Mouse (Mus musculus): ENCODE data around the gene Fars2. TPM values are rescaled to one million over a fixed set of nuclear protein-coding genes. Genes with fewer than 3 reads are reported as not detected.

Gene Fars2
- polyA plus RNA-seq, 1 experiment, result 19.4 TPM

- Histone ChIP-seq H3K4me3 (ENCODE audit: extremely low read depth, insufficient read depth, insufficient read length) (no peak overlapping the region), H3K27ac (ENCODE audit: insufficient read depth, low read length) (no peak overlapping the region), H3K27me3 (ENCODE audit: control insufficient read depth, insufficient read depth, low read length) (no peaks in the 10 kb centered on the region), H3K4me1 (ENCODE audit: control insufficient read depth, insufficient read depth, insufficient read length) (no peaks in the 10 kb centered on the region), H3K36me3 (ENCODE audit: control insufficient read depth, insufficient read depth, low read length) (no peaks in the 10 kb centered on the region)
- no peak for TF ChIP-seq POLR2A (IDR thresholded peaks at IDR 0.05; ENCODE audit: low read depth, low read length)
- no peak for TF ChIP-seq CTCF (IDR thresholded peaks at IDR 0.05; ENCODE audit: extremely low read depth, insufficient read depth, insufficient read length, insufficient replicate concordance)
- WGBS, result 84% methylated on average over 7 of the region's 7 CpGs
- DNase-seq (ENCODE audit: low read depth in 1 of 2, low spot score in 2 of 2), result no peak
Observed at GRCm38 (mm10) chr13:36648257-36648656, 531.0 kb downstream of the Fars2 start.

- TF ChIP-seq POLR2A (IDR thresholded peaks at IDR 0.05; ENCODE audit: low read depth, low read length) (no peak), CTCF (IDR thresholded peaks at IDR 0.05; ENCODE audit: extremely low read depth, insufficient read depth, insufficient read length, insufficient replicate concordance) (no peak)
- H3K4me3 ChIP-seq (ENCODE audit: extremely low read depth, insufficient read depth, insufficient read length), result no peak overlapping the region
- no peaks in the 10 kb centered on the region for H3K36me3 ChIP-seq (ENCODE audit: control insufficient read depth, insufficient read depth, low read length)
- WGBS, result 80% methylated on average over 3 of the region's 3 CpGs
- H3K27ac ChIP-seq (ENCODE audit: insufficient read depth, low read length), result no peak overlapping the region
- H3K27me3 ChIP-seq (ENCODE audit: control insufficient read depth, insufficient read depth, low read length), result no peaks in the 10 kb centered on the region
- no peaks in the 10 kb centered on the region for H3K4me1 ChIP-seq (ENCODE audit: control insufficient read depth, insufficient read depth, insufficient read length)
- DNase-seq (ENCODE audit: low read depth in 1 of 2, low spot score in 2 of 2), result no peak
Observed at GRCm38 (mm10) chr13:36654251-36654650, 537.0 kb downstream of the Fars2 start.

GRCm38 (mm10) chr13:36679345-36679744 is 562.1 kb downstream of the Fars2 start:
- no peak for DNase-seq (ENCODE audit: low read depth in 1 of 2, low spot score in 2 of 2)
- H3K4me1 ChIP-seq (ENCODE audit: control insufficient read depth, insufficient read depth, insufficient read length), result no peaks in the 10 kb centered on the region
- H3K27ac ChIP-seq (ENCODE audit: insufficient read depth, low read length), result no peak overlapping the region
- 59% methylated on average over 1 of the region's 1 CpGs for WGBS
- TF ChIP-seq POLR2A (IDR thresholded peaks at IDR 0.05; ENCODE audit: low read depth, low read length) (no peak), CTCF (IDR thresholded peaks at IDR 0.05; ENCODE audit: extremely low read depth, insufficient read depth, insufficient read length, insufficient replicate concordance) (no peak)
- H3K36me3 ChIP-seq (ENCODE audit: control insufficient read depth, insufficient read depth, low read length), result no peaks in the 10 kb centered on the region
- H3K4me3 ChIP-seq (ENCODE audit: extremely low read depth, insufficient read depth, insufficient read length), result no peak overlapping the region
- no peaks in the 10 kb centered on the region; the same call in 1 of the 2 replicates for H3K27me3 ChIP-seq (ENCODE audit: control insufficient read depth, insufficient read depth, low read length)

GRCm38 (mm10) chr13:36680690-36681355 is 563.6 kb downstream of the Fars2 start:
- H3K27me3 ChIP-seq (ENCODE audit: control insufficient read depth, insufficient read depth, low read length), result no peaks in the 10 kb centered on the region; the same call in 1 of the 2 replicates

GRCm38 (mm10) chr13:36683581-36683980 is 566.4 kb downstream of the Fars2 start:
- no peak overlapping the region for H3K4me3 ChIP-seq (ENCODE audit: extremely low read depth, insufficient read depth, insufficient read length)
- no peaks in the 10 kb centered on the region for H3K36me3 ChIP-seq (ENCODE audit: control insufficient read depth, insufficient read depth, low read length)
- no peak for DNase-seq (ENCODE audit: low read depth in 1 of 2, low spot score in 2 of 2)
- no peak for TF ChIP-seq CTCF (IDR thresholded peaks at IDR 0.05; ENCODE audit: extremely low read depth, insufficient read depth, insufficient read length, insufficient replicate concordance)
- no peak for TF ChIP-seq POLR2A (IDR thresholded peaks at IDR 0.05; ENCODE audit: low read depth, low read length)
- H3K27ac ChIP-seq (ENCODE audit: insufficient read depth, low read length), result no peak overlapping the region
- no peaks in the 10 kb centered on the region; the same call in 1 of the 2 replicates for H3K27me3 ChIP-seq (ENCODE audit: control insufficient read depth, insufficient read depth, low read length)
- WGBS, result 84% methylated on average over 4 of the region's 4 CpGs
- H3K4me1 ChIP-seq (ENCODE audit: control insufficient read depth, insufficient read depth, insufficient read length), result no peaks in the 10 kb centered on the region

More at GRCm38 (mm10) chr13:36680690-36681355, 563.6 kb downstream of the Fars2 start:
- Histone ChIP-seq H3K4me3 (ENCODE audit: extremely low read depth, insufficient read depth, insufficient read length) (no peak overlapping the region), H3K36me3 (ENCODE audit: control insufficient read depth, insufficient read depth, low read length) (no peaks in the 10 kb centered on the region), H3K4me1 (ENCODE audit: control insufficient read depth, insufficient read depth, insufficient read length) (no peaks in the 10 kb centered on the region), H3K27ac (ENCODE audit: insufficient read depth, low read length) (no peak overlapping the region)
- DNase-seq (ENCODE audit: low read depth in 1 of 2, low spot score in 2 of 2), result no peak
- 93% methylated on average over 8 of the region's 8 CpGs for WGBS
- TF ChIP-seq POLR2A (IDR thresholded peaks at IDR 0.05; ENCODE audit: low read depth, low read length), result no peak
- TF ChIP-seq CTCF (IDR thresholded peaks at IDR 0.05; ENCODE audit: extremely low read depth, insufficient read depth, insufficient read length, insufficient replicate concordance), result no peak

GRCm38 (mm10) chr13:36695516-36696201 is 578.4 kb downstream of the Fars2 start:
- Histone ChIP-seq H3K27ac (ENCODE audit: insufficient read depth, low read length) (no peak overlapping the region), H3K4me1 (ENCODE audit: control insufficient read depth, insufficient read depth, insufficient read length) (no peaks in the 10 kb centered on the region), H3K27me3 (ENCODE audit: control insufficient read depth, insufficient read depth, low read length) (no peaks in the 10 kb centered on the region), H3K36me3 (ENCODE audit: control insufficient read depth, insufficient read depth, low read length) (no peaks in the 10 kb centered on the region), H3K4me3 (ENCODE audit: extremely low read depth, insufficient read depth, insufficient read length) (no peak overlapping the region)
- TF ChIP-seq POLR2A (IDR thresholded peaks at IDR 0.05; ENCODE audit: low read depth, low read length) (no peak), CTCF (IDR thresholded peaks at IDR 0.05; ENCODE audit: extremely low read depth, insufficient read depth, insufficient read length, insufficient replicate concordance) (no peak)
- 6% methylated on average over 7 of the region's 7 CpGs for WGBS
- no peak for DNase-seq (ENCODE audit: low read depth in 1 of 2, low spot score in 2 of 2)

GRCm38 (mm10) chr13:36696351-36696771 is 579.1 kb downstream of the Fars2 start:
- no peak for DNase-seq (ENCODE audit: low read depth in 1 of 2, low spot score in 2 of 2)
- WGBS, result 62% methylated on average over 8 of the region's 8 CpGs
- H3K36me3 ChIP-seq (ENCODE audit: control insufficient read depth, insufficient read depth, low read length), result no peaks in the 10 kb centered on the region
- no peaks in the 10 kb centered on the region for H3K27me3 ChIP-seq (ENCODE audit: control insufficient read depth, insufficient read depth, low read length)
- TF ChIP-seq POLR2A (IDR thresholded peaks at IDR 0.05; ENCODE audit: low read depth, low read length) (no peak), CTCF (IDR thresholded peaks at IDR 0.05; ENCODE audit: extremely low read depth, insufficient read depth, insufficient read length, insufficient replicate concordance) (no peak)
- H3K4me3 ChIP-seq (ENCODE audit: extremely low read depth, insufficient read depth, insufficient read length), result no peak overlapping the region
- no peak overlapping the region for H3K27ac ChIP-seq (ENCODE audit: insufficient read depth, low read length)
- H3K4me1 ChIP-seq (ENCODE audit: control insufficient read depth, insufficient read depth, insufficient read length), result no peaks in the 10 kb centered on the region

All from spleen, adult 2 months (tissue).